Mouse (Mus musculus): Measurements from ENCODE around the gene Tvp23b.

DNA sequence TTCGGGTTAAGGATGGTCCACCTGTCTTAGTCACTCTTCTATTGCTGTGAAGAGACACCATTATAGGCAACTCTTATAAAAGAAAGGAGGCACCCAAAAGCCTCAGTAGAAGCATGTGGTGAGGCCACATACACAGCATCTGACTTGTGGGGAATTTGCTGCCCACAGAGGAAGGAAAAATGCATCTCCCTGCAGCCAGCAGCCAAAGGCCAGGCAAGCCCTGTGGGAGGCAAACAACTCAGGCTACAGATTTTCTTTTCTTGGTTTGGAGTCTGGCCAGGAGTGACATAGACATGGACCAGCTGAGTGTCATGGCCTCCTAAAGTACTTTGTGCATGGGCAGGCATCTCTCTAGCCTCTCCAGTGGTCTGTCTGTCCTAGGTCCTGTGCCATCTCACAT is 70.3 kb downstream of the Tvp23b start:
- TF ChIP-seq CTCF (IDR thresholded peaks at IDR 0.05) (no peak), EP300 (IDR thresholded peaks at IDR 0.05) (no peak)

All from lung, postnatal 0 days (tissue).